Mouse (Mus musculus): ENCODE results near the gene Tmem163.

DNA sequence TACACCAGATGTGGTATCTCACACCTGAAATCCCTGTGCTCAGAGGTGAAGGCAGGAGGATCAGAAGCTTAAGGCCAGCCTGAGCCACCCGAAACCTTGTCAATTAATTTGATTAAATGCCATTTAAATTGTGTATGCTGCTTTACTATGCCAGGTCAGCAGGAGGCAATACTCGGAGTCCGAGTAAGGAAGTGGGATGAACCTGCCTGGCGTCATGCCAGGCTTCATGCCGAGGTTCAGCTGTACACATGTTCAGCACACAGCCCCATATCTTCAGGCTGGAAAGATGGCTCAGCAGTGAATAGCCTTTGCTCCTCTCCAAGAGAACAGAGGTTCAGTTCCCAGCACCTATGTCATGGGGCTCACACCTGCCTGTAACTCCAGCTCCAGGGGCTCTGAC, 142.9 kb downstream of the Tmem163 start:
- TF ChIP-seq CTCF (IDR thresholded peaks at IDR 0.05; ENCODE audit: low read depth, low read length): no peak
- no peak for TF ChIP-seq POLR2A (IDR thresholded peaks at IDR 0.05; ENCODE audit: extremely low read depth, insufficient read depth, low read length)
